Mouse (Mus musculus): ENCODE data around the gene Tnfrsf13b.

GRCm38 (mm10) chr11:61163341-61163740 is 36.8 kb downstream of the Tnfrsf13b start:
- TF ChIP-seq CTCF (IDR thresholded peaks at IDR 0.05; ENCODE audit: low read depth) (no peak), EP300 (IDR thresholded peaks at IDR 0.05; ENCODE audit: low read depth) (no peak)

Measured in liver, postnatal 0 days (tissue).